Mouse (Mus musculus): ENCODE measurements around the gene Rasa4.
"Not testable (repeated sequence)": the region's sequence is repeated elsewhere in the genome, so short reads cannot be mapped to it uniquely, and the experiment has no call there.

Gene Rasa4

GRCm38 (mm10) chr5:136094249-136095010 lies 10.7 kb downstream of the Rasa4 start:
- in situ Hi-C loops (cut with MboI; ENCODE audit: low pct_unique_long_range_greater_than_20kb in 1 of 2, low sequenced_read_pairs in 2 of 2, unreplicated experiment in 1 of 2): no loop called here

- in situ Hi-C loops (cut with MboI; ENCODE audit: low pct_unique_long_range_greater_than_20kb in 1 of 2, low sequenced_read_pairs in 2 of 2, unreplicated experiment in 1 of 2): no loop called here
These were observed 11.4 kb downstream of the Rasa4 start for GRCm38 (mm10) chr5:136095089-136095488.

GRCm38 (mm10) chr5:136098536-136098935 lies 14.8 kb downstream of the Rasa4 start:
- in situ Hi-C loops (cut with MboI; ENCODE audit: low pct_unique_long_range_greater_than_20kb in 1 of 2, low sequenced_read_pairs in 2 of 2, unreplicated experiment in 1 of 2): no loop called here

GRCm38 (mm10) chr5:136102099-136102820 lies 18.5 kb downstream of the Rasa4 start:
- in situ Hi-C loops (cut with MboI; ENCODE audit: low pct_unique_long_range_greater_than_20kb in 1 of 2, low sequenced_read_pairs in 2 of 2, unreplicated experiment in 1 of 2): no loop called here

GRCm38 (mm10) chr5:136104511-136104910 lies 20.8 kb downstream of the Rasa4 start:
- in situ Hi-C loops (cut with MboI; ENCODE audit: low pct_unique_long_range_greater_than_20kb in 1 of 2, low sequenced_read_pairs in 2 of 2, unreplicated experiment in 1 of 2): no loop called here

GRCm38 (mm10) chr5:136108486-136108885 lies 24.8 kb downstream of the Rasa4 start:
- in situ Hi-C loops (cut with MboI; ENCODE audit: low pct_unique_long_range_greater_than_20kb in 1 of 2, low sequenced_read_pairs in 2 of 2, unreplicated experiment in 1 of 2): no loop called here

GRCm38 (mm10) chr5:136109042-136109441 lies 25.3 kb downstream of the Rasa4 start:
- in situ Hi-C loops (cut with MboI; ENCODE audit: low pct_unique_long_range_greater_than_20kb in 1 of 2, low sequenced_read_pairs in 2 of 2, unreplicated experiment in 1 of 2): no loop called here

- in situ Hi-C loops (cut with MboI; ENCODE audit: low pct_unique_long_range_greater_than_20kb in 1 of 2, low sequenced_read_pairs in 2 of 2, unreplicated experiment in 1 of 2): not testable (repeated sequence)
These were observed 29.8 kb downstream of the Rasa4 start for GRCm38 (mm10) chr5:136113546-136113945.

GRCm38 (mm10) chr5:136115891-136116783 lies 32.4 kb downstream of the Rasa4 start, which contains the start of gene Polr2j:
Gene Polr2j (plus strand): TSS chr5:136116631.
- in situ Hi-C loops (cut with MboI; ENCODE audit: low pct_unique_long_range_greater_than_20kb in 1 of 2, low sequenced_read_pairs in 2 of 2, unreplicated experiment in 1 of 2): no loop called here

- in situ Hi-C loops (cut with MboI; ENCODE audit: low pct_unique_long_range_greater_than_20kb in 1 of 2, low sequenced_read_pairs in 2 of 2, unreplicated experiment in 1 of 2): no loop called here
These were observed 33.0 kb downstream of the Rasa4 start for GRCm38 (mm10) chr5:136116784-136117112.

GRCm38 (mm10) chr5:136122165-136122564 lies 38.4 kb downstream of the Rasa4 start:
- in situ Hi-C loops (cut with MboI; ENCODE audit: low pct_unique_long_range_greater_than_20kb in 1 of 2, low sequenced_read_pairs in 2 of 2, unreplicated experiment in 1 of 2): no loop called here

GRCm38 (mm10) chr5:136135571-136136291 lies 52.0 kb downstream of the Rasa4 start, which contains the start of the genes Lrwd1 and Alkbh4:
Gene Lrwd1 (minus strand): TSS chr5:136136074.
Gene Alkbh4 (plus strand): TSS chr5:136136146.
- in situ Hi-C loops (cut with MboI; ENCODE audit: low pct_unique_long_range_greater_than_20kb in 1 of 2, low sequenced_read_pairs in 2 of 2, unreplicated experiment in 1 of 2): no loop called here

GRCm38 (mm10) chr5:136136292-136136990 lies 52.7 kb downstream of the Rasa4 start:
- in situ Hi-C loops (cut with MboI; ENCODE audit: low pct_unique_long_range_greater_than_20kb in 1 of 2, low sequenced_read_pairs in 2 of 2, unreplicated experiment in 1 of 2): no loop called here

GRCm38 (mm10) chr5:136137658-136138274 lies 54.0 kb downstream of the Rasa4 start:
- in situ Hi-C loops (cut with MboI; ENCODE audit: low pct_unique_long_range_greater_than_20kb in 1 of 2, low sequenced_read_pairs in 2 of 2, unreplicated experiment in 1 of 2): no loop called here

- in situ Hi-C loops (cut with MboI; ENCODE audit: low pct_unique_long_range_greater_than_20kb in 1 of 2, low sequenced_read_pairs in 2 of 2, unreplicated experiment in 1 of 2): no loop called here
These were observed 55.7 kb downstream of the Rasa4 start for GRCm38 (mm10) chr5:136139393-136139792.

- in situ Hi-C loops (cut with MboI; ENCODE audit: low pct_unique_long_range_greater_than_20kb in 1 of 2, low sequenced_read_pairs in 2 of 2, unreplicated experiment in 1 of 2): no loop called here
These were observed 56.4 kb downstream of the Rasa4 start for GRCm38 (mm10) chr5:136140057-136140482.

- in situ Hi-C loops (cut with MboI; ENCODE audit: low pct_unique_long_range_greater_than_20kb in 1 of 2, low sequenced_read_pairs in 2 of 2, unreplicated experiment in 1 of 2): no loop called here
These were observed 59.0 kb downstream of the Rasa4 start for GRCm38 (mm10) chr5:136142746-136143145.
